Mouse (Mus musculus) NIH3T3 (cell line): ENCODE measurements around the gene Rab12.

ENCODE experiments used
- DNase-seq: peaks from one replicate; pipeline ENCODE4 v3.0.0-alpha.2; 2012; ENCODE audit warnings: low read depth

Gene Rab12

DNA sequence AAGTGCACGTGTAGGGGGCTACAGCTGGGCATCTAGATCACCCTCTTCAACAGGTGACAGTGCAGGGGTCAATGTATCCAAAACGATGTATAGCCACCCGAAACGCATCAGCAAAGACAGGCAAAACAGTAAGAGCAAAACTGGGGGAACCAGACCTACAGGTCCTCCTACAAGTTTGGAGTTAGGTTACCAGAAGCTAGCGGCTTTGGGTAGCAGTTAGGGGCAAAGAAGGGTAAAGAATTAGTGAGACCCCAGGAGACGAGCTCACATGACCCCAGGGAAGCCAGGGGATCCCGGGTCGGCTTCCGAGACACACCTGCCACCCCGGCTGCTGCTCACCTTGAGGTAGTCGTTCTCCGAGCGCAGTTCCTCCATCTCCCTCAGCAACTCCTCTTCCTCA lies 71.6 kb downstream of the Rab12 start:
- DNase-seq, result no peak

DNA sequence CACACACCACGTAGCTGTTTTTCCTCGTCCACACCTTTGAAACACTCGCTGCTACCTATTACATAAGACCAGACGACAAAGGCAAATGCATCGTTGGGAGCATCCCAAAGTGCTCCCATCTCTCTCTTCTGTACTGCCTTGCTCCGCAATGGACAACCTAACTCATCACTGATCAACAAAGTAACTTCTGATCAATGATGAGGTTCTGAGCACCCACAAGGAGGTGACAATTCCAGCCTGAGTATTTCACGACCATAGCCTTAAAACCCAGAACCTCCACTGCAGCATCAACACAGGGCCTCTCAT lies 72.6 kb downstream of the Rab12 start:
- no peak for DNase-seq

DNA sequence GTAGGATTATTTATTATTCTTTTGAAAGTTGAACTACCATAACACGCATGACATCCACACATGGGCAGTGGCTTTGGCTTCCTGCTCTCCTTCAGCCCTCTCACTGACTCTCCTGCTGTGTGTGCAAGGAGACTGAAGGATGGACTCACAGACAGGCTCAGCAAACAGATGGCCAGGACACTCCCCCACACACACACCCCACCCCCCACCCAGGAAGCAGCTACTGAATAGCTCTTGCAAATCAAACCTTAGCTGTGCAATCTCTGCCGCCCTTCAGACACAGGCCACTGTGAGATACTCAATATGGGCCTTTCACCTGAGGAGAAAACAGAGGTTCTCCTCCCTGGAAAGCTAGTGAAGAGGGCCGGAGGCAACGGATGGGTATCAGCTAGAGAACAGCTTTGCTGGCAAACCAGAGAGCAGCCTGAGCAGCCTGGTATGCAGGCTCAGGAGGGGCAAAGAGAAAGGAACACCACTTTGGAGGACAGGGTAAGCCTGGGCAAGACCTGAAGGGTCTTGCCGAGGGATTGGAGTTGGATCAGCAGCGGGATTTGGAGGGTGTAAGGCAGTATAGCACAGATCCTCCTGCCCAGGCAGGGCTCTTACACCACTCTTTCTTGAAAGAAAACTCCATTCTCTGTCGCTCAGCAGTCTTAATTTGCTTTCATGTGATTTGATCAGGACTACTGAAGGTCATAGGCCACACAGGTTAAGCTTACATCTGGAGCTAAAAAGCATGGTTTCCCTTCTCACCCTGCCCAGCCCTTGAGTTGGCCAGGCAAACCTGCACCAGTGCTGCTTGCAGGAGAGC lies 73.1 kb downstream of the Rab12 start:
- DNase-seq, result peak; percentile 20
